Mouse (Mus musculus) limb, embryonic 15.5 days (tissue): ENCODE results near the gene Lmtk2. TPM values are rescaled to one million over a fixed set of nuclear protein-coding genes. Genes with fewer than 3 reads are reported as not detected.

Source experiments
- ATAC-seq: fragments of 200-750 bp; cut with Nextera tagmentation; 2 replicates; pipeline ENCODE4 v1.8.0; 2017; ENCODE audit warnings: low read depth, moderate TSS enrichment; ENCODE audit not compliant: insufficient number of reproducible peaks, low FRiP score, low TSS enrichment
- H3K27ac ChIP-seq: fragments of 300-500 bp; sonication (generic); 2 replicates; pipeline ENCODE4 v1.5.1; 2015; ENCODE audit warnings: moderate library complexity, mild to moderate bottlenecking, inconsistent platforms
- H3K27me3 ChIP-seq: fragments of 300-500 bp; sonication (generic); 2 replicates; pipeline ENCODE4 v1.6.1; 2015; ENCODE audit warnings: inconsistent platforms
- H3K36me3 ChIP-seq: fragments of 300-500 bp; sonication (generic); 2 replicates; pipeline ENCODE4 v1.6.1; 2015; ENCODE audit warnings: inconsistent platforms
- H3K4me1 ChIP-seq: fragments of 300-500 bp; sonication (generic); 2 replicates; pipeline ENCODE4 v1.6.1; 2015; ENCODE audit warnings: inconsistent platforms
- H3K4me2 ChIP-seq: fragments of 300-500 bp; sonication (generic); 2 replicates; pipeline ENCODE4 v1.6.1; 2015; ENCODE audit warnings: mild to moderate bottlenecking, inconsistent platforms
- H3K4me3 ChIP-seq: fragments of 300-500 bp; sonication (generic); 2 replicates; pipeline ENCODE4 v1.5.1; 2015; ENCODE audit warnings: mild to moderate bottlenecking, inconsistent platforms
- H3K9ac ChIP-seq: fragments of 300-500 bp; sonication (generic); 2 replicates; pipeline ENCODE4 v1.6.1; 2015; ENCODE audit warnings: inconsistent platforms
- H3K9me3 ChIP-seq: fragments of 300-500 bp; sonication (generic); 2 replicates; pipeline ENCODE4 v1.6.1; 2016; ENCODE audit warnings: inconsistent platforms
- WGBS: fragments of 180-500 bp; shearing (Covaris S2); methylation state at CpG from one replicate; pipeline ENCODE4 v1.1.7; 2015; 5-methylcytosine and 5-hydroxymethylcytosine counted together
- polyA plus RNA-seq: library from polyadenylated mRNA; unstranded; fragments of >200 nt; fragmentation: Nextera tagmentation; extraction: Ambion mirVana; gene quantifications from 2 replicates; pipeline ENCODE4 v1.2.1, GENCODE M21; 2015

The Lmtk2 gene
- polyA plus RNA-seq, 1 experiment from 2014 or later = 3.5 TPM

- H3K36me3 ChIP-seq = no peaks in the 10 kb centered on the region
- ATAC-seq = no peak
- H3K4me2 ChIP-seq = no peak overlapping the region
- WGBS = 81% methylated on average over 2 of the region's 2 CpGs
- no peak overlapping the region for H3K4me3 ChIP-seq
- H3K9ac ChIP-seq = no peak overlapping the region
- H3K27me3 ChIP-seq = no peaks in the 10 kb centered on the region
- H3K27ac ChIP-seq = no peak overlapping the region
- 0 out of 2 replicates have a peak, but pooled peaks cover 3% of the 10 kb centered on the region for H3K4me1 ChIP-seq
- H3K9me3 ChIP-seq = no peaks in the 10 kb centered on the region
Observed at GRCm38 (mm10) chr5:144114068-144114467, 13.8 kb downstream of the Lmtk2 start.

GRCm38 (mm10) chr5:144114970-144115627 lies 14.9 kb downstream of the Lmtk2 start:
- Histone ChIP-seq H3K4me1 (0 out of 2 replicates have a peak, but pooled peaks cover 3% of the 10 kb centered on the region), H3K4me2 (no peak overlapping the region), H3K9ac (no peak overlapping the region), H3K27ac (no peak overlapping the region), H3K9me3 (no peaks in the 10 kb centered on the region), H3K36me3 (no peaks in the 10 kb centered on the region), H3K27me3 (no peaks in the 10 kb centered on the region), H3K4me3 (no peak overlapping the region)
- ATAC-seq = no peak
- 66% methylated on average over 5 of the region's 5 CpGs for WGBS

GRCm38 (mm10) chr5:144115628-144115977 lies 15.4 kb downstream of the Lmtk2 start:
- ATAC-seq = no peak
- no peak overlapping the region for H3K4me3 ChIP-seq
- H3K27ac ChIP-seq = no peak overlapping the region
- 0 out of 2 replicates have a peak, but pooled peaks cover 3% of the 10 kb centered on the region for H3K4me1 ChIP-seq
- no peak overlapping the region for H3K4me2 ChIP-seq
- no peak overlapping the region for H3K9ac ChIP-seq
- no peaks in the 10 kb centered on the region for H3K9me3 ChIP-seq
- WGBS = 64% methylated on average over 2 of the region's 2 CpGs
- no peaks in the 10 kb centered on the region for H3K27me3 ChIP-seq
- no peaks in the 10 kb centered on the region for H3K36me3 ChIP-seq

- WGBS = 93% methylated on average over 4 of the region's 4 CpGs
- H3K27ac ChIP-seq = no peak overlapping the region
- 0 out of 2 replicates have a peak, but pooled peaks cover 3% of the 10 kb centered on the region for H3K4me1 ChIP-seq
- H3K4me3 ChIP-seq = no peak overlapping the region
- no peaks in the 10 kb centered on the region for H3K9me3 ChIP-seq
- H3K4me2 ChIP-seq = no peak overlapping the region
- H3K27me3 ChIP-seq = no peaks in the 10 kb centered on the region
- no peak overlapping the region for H3K9ac ChIP-seq
- no peak for ATAC-seq
- no peaks in the 10 kb centered on the region for H3K36me3 ChIP-seq
Observed at GRCm38 (mm10) chr5:144118271-144118670, 18.0 kb downstream of the Lmtk2 start.

GRCm38 (mm10) chr5:144119286-144119685 lies 19.1 kb downstream of the Lmtk2 start:
- H3K4me3 ChIP-seq = no peak overlapping the region
- H3K9ac ChIP-seq = no peak overlapping the region
- H3K27ac ChIP-seq = no peak overlapping the region
- no peaks in the 10 kb centered on the region for H3K9me3 ChIP-seq
- 0 out of 2 replicates have a peak, but pooled peaks cover 3% of the 10 kb centered on the region for H3K4me1 ChIP-seq
- H3K27me3 ChIP-seq = no peaks in the 10 kb centered on the region
- no peak for ATAC-seq
- H3K4me2 ChIP-seq = no peak overlapping the region
- no peaks in the 10 kb centered on the region for H3K36me3 ChIP-seq
- WGBS = 81% methylated on average over 2 of the region's 2 CpGs

- 0 out of 2 replicates have a peak, but pooled peaks cover 5% of the 10 kb centered on the region for H3K4me1 ChIP-seq
- ATAC-seq = no peak
- H3K36me3 ChIP-seq = no peaks in the 10 kb centered on the region
- no peak overlapping the region for H3K4me2 ChIP-seq
- no peak overlapping the region for H3K9ac ChIP-seq
- H3K27ac ChIP-seq = no peak overlapping the region
- H3K9me3 ChIP-seq = no peaks in the 10 kb centered on the region
- H3K27me3 ChIP-seq = no peaks in the 10 kb centered on the region
- H3K4me3 ChIP-seq = no peak overlapping the region
Observed at GRCm38 (mm10) chr5:144121489-144121888, 21.3 kb downstream of the Lmtk2 start.

GRCm38 (mm10) chr5:144125979-144126755 lies 25.9 kb downstream of the Lmtk2 start:
- ATAC-seq = no peak
- H3K9me3 ChIP-seq = no peaks in the 10 kb centered on the region
- no peak overlapping the region for H3K27ac ChIP-seq
- WGBS = 70% methylated on average over 9 of the region's 9 CpGs
- 0 out of 2 replicates have a peak, but pooled peaks cover 2% of the 10 kb centered on the region for H3K4me1 ChIP-seq
- H3K9ac ChIP-seq = no peak overlapping the region
- H3K36me3 ChIP-seq = no peaks in the 10 kb centered on the region
- H3K27me3 ChIP-seq = no peaks in the 10 kb centered on the region
- no peak overlapping the region for H3K4me3 ChIP-seq
- H3K4me2 ChIP-seq = no peak overlapping the region

- no peak for ATAC-seq
- H3K27ac ChIP-seq = no peak overlapping the region
- no peaks in the 10 kb centered on the region for H3K4me1 ChIP-seq
- WGBS = 88% methylated on average over 5 of the region's 5 CpGs
- H3K27me3 ChIP-seq = no peaks in the 10 kb centered on the region
- H3K4me3 ChIP-seq = no peak overlapping the region
- H3K36me3 ChIP-seq = peaks cover 32% of the 10 kb centered on the region
- H3K4me2 ChIP-seq = no peak overlapping the region
- H3K9me3 ChIP-seq = no peaks in the 10 kb centered on the region
- no peak overlapping the region for H3K9ac ChIP-seq
Observed at GRCm38 (mm10) chr5:144143531-144143930, 43.3 kb downstream of the Lmtk2 start.

- Histone ChIP-seq H3K9ac (no peak overlapping the region), H3K27ac (no peak overlapping the region), H3K4me1 (no peaks in the 10 kb centered on the region), H3K27me3 (no peaks in the 10 kb centered on the region), H3K9me3 (no peaks in the 10 kb centered on the region), H3K4me2 (no peak overlapping the region), H3K36me3 (peaks cover 42% of the 10 kb centered on the region), H3K4me3 (no peak overlapping the region)
- no peak for ATAC-seq
Observed at GRCm38 (mm10) chr5:144146898-144147297, 46.7 kb downstream of the Lmtk2 start.

- Histone ChIP-seq H3K4me3 (no peak overlapping the region), H3K27ac (no peak overlapping the region), H3K4me2 (no peak overlapping the region), H3K9me3 (no peaks in the 10 kb centered on the region), H3K36me3 (peaks cover 36% of the 10 kb centered on the region), H3K4me1 (no peaks in the 10 kb centered on the region), H3K27me3 (no peaks in the 10 kb centered on the region), H3K9ac (no peak overlapping the region)
- WGBS = 95% methylated on average over 4 of the region's 4 CpGs
- ATAC-seq = no peak
Observed at GRCm38 (mm10) chr5:144149530-144149929, 49.3 kb downstream of the Lmtk2 start.

- H3K9me3 ChIP-seq = no peaks in the 10 kb centered on the region
- no peak overlapping the region for H3K9ac ChIP-seq
- no peak overlapping the region for H3K4me2 ChIP-seq
- peaks cover 35% of the 10 kb centered on the region for H3K36me3 ChIP-seq
- no peaks in the 10 kb centered on the region for H3K27me3 ChIP-seq
- ATAC-seq = no peak
- no peak overlapping the region for H3K27ac ChIP-seq
- H3K4me3 ChIP-seq = no peak overlapping the region
- no peaks in the 10 kb centered on the region for H3K4me1 ChIP-seq
- 82% methylated on average over 4 of the region's 4 CpGs for WGBS
Observed at GRCm38 (mm10) chr5:144151270-144151669, 51.0 kb downstream of the Lmtk2 start.

- H3K4me3 ChIP-seq = no peak overlapping the region
- no peak for ATAC-seq
- H3K27me3 ChIP-seq = no peaks in the 10 kb centered on the region
- 27% methylated on average over 7 of the region's 7 CpGs for WGBS
- H3K9ac ChIP-seq = no peak overlapping the region
- H3K9me3 ChIP-seq = no peaks in the 10 kb centered on the region
- H3K36me3 ChIP-seq = peaks cover 15% of the 10 kb centered on the region; the same call in 1 of the 2 replicates
- no peak overlapping the region for H3K4me2 ChIP-seq
- H3K4me1 ChIP-seq = peaks cover 8% of the 10 kb centered on the region; the same call in 1 of the 2 replicates
- no peak overlapping the region for H3K27ac ChIP-seq
Observed at GRCm38 (mm10) chr5:144154528-144154927, 54.3 kb downstream of the Lmtk2 start.
